Mouse (Mus musculus) lung, embryonic 14.5 days (tissue): ENCODE data around the gene Ccr2. TPM values are rescaled to one million over a fixed set of nuclear protein-coding genes. Genes with fewer than 3 reads are reported as not detected.
"Not testable (repeated sequence)": the region's sequence is repeated elsewhere in the genome, so short reads cannot be mapped to it uniquely, and the experiment has no call there.

Experiments used
- ATAC-seq: fragments of 200-750 bp; cut with Nextera tagmentation; 2 replicates; pipeline ENCODE4 v1.8.0; 2017; ENCODE audit warnings: mild to moderate bottlenecking, moderate TSS enrichment, moderate library complexity; ENCODE audit not compliant: insufficient read depth
- DNase-seq: peaks from one replicate; pipeline ENCODE4 v3.0.0-alpha.2; 2015
- H3K27ac ChIP-seq: fragments of 300-500 bp; sonication (generic); 2 replicates; pipeline ENCODE4 v1.5.1; 2014; ENCODE audit warnings: low read depth, mild to moderate bottlenecking, moderate library complexity
- H3K27me3 ChIP-seq: fragments of 300-500 bp; sonication (generic); 2 replicates; pipeline ENCODE4 v1.6.1; 2014; ENCODE audit warnings: low read length, control low read depth; ENCODE audit not compliant: insufficient read depth
- H3K36me3 ChIP-seq: fragments of 300-500 bp; sonication (generic); 2 replicates; pipeline ENCODE4 v1.6.1; 2014; ENCODE audit warnings: control low read depth; ENCODE audit not compliant: insufficient read depth
- H3K4me1 ChIP-seq: fragments of 300-500 bp; sonication (generic); 2 replicates; pipeline ENCODE4 v1.6.1; 2014; ENCODE audit warnings: antibody characterized with exemption, control low read depth; ENCODE audit not compliant: insufficient read depth
- H3K4me2 ChIP-seq: fragments of 300-500 bp; sonication (generic); 2 replicates; pipeline ENCODE4 v1.6.1; 2014; ENCODE audit warnings: mild to moderate bottlenecking
- H3K4me3 ChIP-seq: fragments of 300-500 bp; sonication (generic); 2 replicates; pipeline ENCODE4 v1.5.1; 2014; ENCODE audit warnings: low read depth, low read length
- H3K9ac ChIP-seq: fragments of 300-500 bp; sonication (generic); 2 replicates; pipeline ENCODE4 v1.6.1; 2014
- H3K9me3 ChIP-seq: fragments of 300-500 bp; sonication (generic); 2 replicates; pipeline ENCODE4 v1.6.1; 2016; ENCODE audit warnings: low read depth, low read length, control low read depth
- CTCF ChIP-seq: IDR thresholded peaks from 2 replicates; pipeline ENCODE4 v1.5.1; 2016; ENCODE audit warnings: antibody characterized with exemption, low read depth
- WGBS: fragments of 180-500 bp; shearing (Covaris S2); extraction: QIAGEN DNeasy Blood & Tissue Kit; methylation state at CpG from one replicate; pipeline ENCODE4 v1.1.7; 2014; 5-methylcytosine and 5-hydroxymethylcytosine counted together
- polyA plus RNA-seq: library from polyadenylated mRNA; unstranded; fragments of >200 nt; fragmentation: Nextera tagmentation; extraction: Ambion mirVana; gene quantifications from 2 replicates; pipeline ENCODE4 v1.2.1, GENCODE M21; 2014

Ccr2 gene
- polyA plus RNA-seq, 1 experiment from 2014 or later, result 6.6 TPM

DNA sequence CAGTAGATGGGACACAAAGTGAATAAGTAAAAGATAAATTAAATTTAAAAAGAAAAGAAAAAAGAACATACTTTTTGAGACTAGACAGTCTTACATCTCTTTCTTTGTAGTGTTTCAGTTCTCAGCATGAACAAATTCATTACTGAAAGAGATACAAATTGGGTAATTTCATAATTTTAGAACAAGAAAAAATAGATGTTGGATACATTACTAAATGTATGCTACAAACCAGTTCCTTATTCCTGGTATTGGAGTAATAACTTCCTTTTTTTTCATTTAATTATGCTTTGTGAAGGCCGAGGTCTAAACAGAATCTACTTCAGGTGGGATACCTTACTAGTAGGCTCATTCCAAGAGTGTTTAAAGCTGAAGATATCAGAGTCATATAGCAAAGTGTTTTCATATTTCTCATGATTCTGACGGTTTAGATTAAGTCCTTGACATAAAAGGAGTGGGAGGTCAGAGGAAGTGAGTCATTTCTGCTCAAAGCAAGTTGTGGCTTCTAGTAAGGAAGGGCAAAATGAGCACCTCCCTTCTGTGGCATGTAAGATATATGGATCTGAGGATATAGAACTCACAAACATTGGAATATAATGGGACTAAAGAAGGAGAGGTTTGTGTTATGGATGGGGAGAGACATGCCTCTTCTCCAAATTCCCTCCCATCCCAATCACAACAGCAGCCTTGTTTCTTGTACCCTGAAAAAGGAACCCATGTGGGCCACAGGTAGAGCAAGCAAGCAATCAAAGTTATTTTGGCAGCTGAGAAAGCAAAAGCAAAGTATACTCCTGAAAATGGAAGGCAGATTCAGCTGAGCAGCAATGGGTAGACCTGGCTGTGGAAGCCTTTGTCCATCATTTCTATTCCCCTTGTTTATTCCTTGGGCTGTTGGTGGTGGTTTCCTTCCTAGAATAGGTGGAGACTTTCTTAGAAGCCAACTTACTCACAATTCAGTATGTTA, 33.4 kb upstream of the Ccr2 start:
- TF ChIP-seq CTCF, result no peak
- ATAC-seq, result no peak
- H3K4me2 ChIP-seq, result no peak overlapping the region
- H3K36me3 ChIP-seq, result no peaks in the 10 kb centered on the region
- WGBS, result 43% methylated on average over 2 of the region's 2 CpGs
- no peaks in the 10 kb centered on the region for H3K9me3 ChIP-seq
- DNase-seq, result no peak
- H3K27me3 ChIP-seq, result no peaks in the 10 kb centered on the region
- no peak overlapping the region for H3K27ac ChIP-seq
- no peak overlapping the region for H3K9ac ChIP-seq
- no peaks in the 10 kb centered on the region for H3K4me1 ChIP-seq
- H3K4me3 ChIP-seq, result no peak overlapping the region

GRCm38 (mm10) chr9:124071506-124071905, 30.2 kb upstream of the Ccr2 start:
- Histone ChIP-seq H3K4me1 (no peaks in the 10 kb centered on the region), H3K36me3 (no peaks in the 10 kb centered on the region), H3K4me3 (no peak overlapping the region), H3K9me3 (no peaks in the 10 kb centered on the region), H3K4me2 (no peak overlapping the region), H3K9ac (no peak overlapping the region), H3K27me3 (no peaks in the 10 kb centered on the region), H3K27ac (no peak overlapping the region)
- peak; percentile 4 for DNase-seq
- 66% methylated on average over 1 of the region's 1 CpGs for WGBS
- ATAC-seq, result no peak
- TF ChIP-seq CTCF, result no peak

DNA sequence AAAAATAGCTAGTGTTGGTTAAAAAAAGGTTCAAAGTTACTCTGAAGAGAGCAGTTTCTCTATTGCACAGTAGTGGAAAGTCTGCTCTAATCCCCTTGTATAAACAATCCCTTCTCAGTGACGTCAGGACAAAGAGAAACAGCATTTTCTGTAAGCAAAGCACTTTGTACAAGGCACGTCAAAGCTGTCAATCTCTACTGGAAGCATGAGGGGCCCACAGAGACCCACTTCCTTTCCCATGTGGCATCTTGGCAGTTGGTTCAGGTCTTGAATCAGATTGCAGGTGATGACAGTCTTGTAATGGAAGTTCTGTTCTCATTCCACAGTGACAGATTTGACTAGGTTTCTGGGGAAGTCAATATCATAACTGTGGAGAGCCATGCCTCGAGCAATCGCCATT, 21.9 kb upstream of the Ccr2 start:
- WGBS, result 51% methylated on average over 4 of the region's 4 CpGs
- Histone ChIP-seq H3K4me2 (no peak overlapping the region), H3K9ac (no peak overlapping the region), H3K36me3 (no peaks in the 10 kb centered on the region), H3K9me3 (no peaks in the 10 kb centered on the region), H3K4me1 (no peaks in the 10 kb centered on the region), H3K27ac (no peak overlapping the region), H3K4me3 (no peak overlapping the region), H3K27me3 (no peaks in the 10 kb centered on the region)
- peak; percentile 2 for DNase-seq
- no peak for TF ChIP-seq CTCF
- ATAC-seq, result no peak

- not testable (repeated sequence) for H3K4me3 ChIP-seq, H3K9me3 ChIP-seq, H3K27me3 ChIP-seq, DNase-seq, H3K27ac ChIP-seq, H3K4me2 ChIP-seq, H3K9ac ChIP-seq, ATAC-seq, H3K4me1 ChIP-seq, H3K36me3 ChIP-seq
- 90% methylated on average over 12 of the region's 13 CpGs for WGBS
Observed at GRCm38 (mm10) chr9:124080471-124080870, 21.3 kb upstream of the Ccr2 start.

DNA sequence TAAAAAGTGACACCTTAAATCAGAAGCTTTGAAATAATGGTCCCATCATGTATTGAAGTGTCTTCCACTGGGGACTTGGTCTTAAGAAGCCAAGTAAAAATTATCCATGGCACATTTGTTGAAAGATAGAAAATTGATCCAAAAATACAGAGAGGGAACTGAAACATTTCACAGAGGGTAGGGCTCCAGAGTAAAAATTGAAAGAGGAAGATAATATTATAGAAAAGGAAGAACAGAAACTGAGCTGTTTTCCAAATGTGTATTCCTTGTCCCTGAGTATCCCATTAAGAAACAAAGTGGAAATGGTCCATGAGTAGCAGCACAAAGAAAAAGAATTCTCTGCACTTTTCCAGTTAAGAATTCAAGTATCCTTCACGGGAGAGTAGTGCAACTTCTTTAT, 11.3 kb upstream of the Ccr2 start:
- Histone ChIP-seq H3K27me3 (no peaks in the 10 kb centered on the region), H3K27ac (no peak overlapping the region), H3K4me3 (no peak overlapping the region), H3K9me3 (no peaks in the 10 kb centered on the region), H3K4me1 (no peaks in the 10 kb centered on the region), H3K4me2 (no peak overlapping the region), H3K36me3 (no peaks in the 10 kb centered on the region), H3K9ac (no peak overlapping the region)
- no peak for TF ChIP-seq CTCF
- DNase-seq (no peak), ATAC-seq (no peak)
- 69% methylated on average over 1 of the region's 1 CpGs for WGBS

DNA sequence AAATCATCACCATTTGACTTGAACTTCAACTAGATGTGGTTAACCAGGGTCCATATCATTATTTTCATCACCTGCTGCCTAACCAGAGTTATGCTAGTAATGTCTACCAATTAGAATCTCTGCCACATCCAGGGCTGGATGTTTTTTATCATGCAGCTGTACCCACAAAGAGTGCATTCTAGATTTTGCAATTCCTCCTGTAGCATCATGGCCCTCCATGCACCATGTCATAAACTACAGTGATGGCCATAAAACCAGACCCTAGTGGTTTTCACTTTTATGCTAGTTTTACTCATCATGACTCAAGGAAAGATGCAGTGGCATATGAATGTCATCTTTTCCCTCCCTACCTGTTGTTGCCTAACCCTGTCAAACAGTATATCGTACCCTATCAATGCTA, 2.6 kb upstream of the Ccr2 start:
- no peak overlapping the region for H3K27ac ChIP-seq
- no peak for ATAC-seq
- WGBS, result 69% methylated on average over 1 of the region's 1 CpGs

GRCm38 (mm10) chr9:124100357-124100756, 1.4 kb upstream of the Ccr2 start:
- TF ChIP-seq CTCF, result no peak
- no peak overlapping the region for H3K4me3 ChIP-seq
- WGBS, result 73% methylated on average over 1 of the region's 1 CpGs
- H3K36me3 ChIP-seq, result no peaks in the 10 kb centered on the region
- H3K4me1 ChIP-seq, result no peaks in the 10 kb centered on the region
- H3K9me3 ChIP-seq, result no peaks in the 10 kb centered on the region
- no peak overlapping the region for H3K9ac ChIP-seq
- DNase-seq (no peak), ATAC-seq (no peak)
- H3K27me3 ChIP-seq, result no peaks in the 10 kb centered on the region
- no peak overlapping the region for H3K27ac ChIP-seq
- H3K4me2 ChIP-seq, result no peak overlapping the region

More for the DNA sequence above, 2.6 kb upstream of the Ccr2 start:
- DNase-seq, result no peak
- no peaks in the 10 kb centered on the region for H3K36me3 ChIP-seq
- H3K9me3 ChIP-seq, result no peaks in the 10 kb centered on the region
- no peak for TF ChIP-seq CTCF
- no peak overlapping the region for H3K4me2 ChIP-seq
- H3K27me3 ChIP-seq, result no peaks in the 10 kb centered on the region
- no peak overlapping the region for H3K4me3 ChIP-seq
- no peak overlapping the region for H3K9ac ChIP-seq
- no peaks in the 10 kb centered on the region for H3K4me1 ChIP-seq
